Mouse (Mus musculus): Measurements from ENCODE around the gene Prcd.
"Not testable (repeated sequence)": the region's sequence is repeated elsewhere in the genome, so short reads cannot be mapped to it uniquely, and the experiment has no call there.

DNA sequence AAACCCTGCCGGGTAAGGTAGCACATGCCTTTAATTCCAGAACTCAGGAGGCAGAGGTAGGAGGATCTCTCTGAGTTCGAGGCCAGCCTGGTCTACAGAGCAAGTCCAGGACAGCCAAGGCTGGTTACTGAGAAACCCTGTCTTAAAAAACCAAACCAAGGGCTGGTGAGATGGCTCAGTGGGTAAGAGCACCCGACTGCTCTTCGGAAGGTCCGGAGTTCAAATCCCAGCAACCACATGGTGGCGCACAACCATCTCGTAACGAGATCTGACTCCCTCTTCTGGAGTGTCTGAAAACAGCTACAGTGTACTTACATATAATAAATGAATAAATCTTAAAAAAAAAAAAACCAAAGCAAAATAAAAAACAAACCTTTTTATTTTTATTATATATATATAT is 16.7 kb upstream of the Prcd start:
- not testable (repeated sequence) for TF ChIP-seq POLR2A (IDR thresholded peaks at IDR 0.05; ENCODE audit: low read depth, low read length); CTCF (IDR thresholded peaks at IDR 0.05; ENCODE audit: borderline replicate concordance, insufficient read depth, low read length)

All from embryonic fibroblast, embryonic 13.5 days (primary cell).